Mouse (Mus musculus) MEL (cell line): ENCODE measurements around the gene Sh3glb1.

Experiments
- CHD2 ChIP-seq: IDR thresholded peaks from 2 replicates; pipeline ENCODE4 v1.6.1; 2011; ENCODE audit warnings: low read length, improper control_type of control experiment
- CTCF ChIP-seq, 3 experiments: IDR thresholded peaks in 2 of 3; conservative IDR thresholded peaks in 1 of 3; 2 replicates each; pipeline ENCODE4 v1.5.1; 2011 to 2012; ENCODE audit warnings: low read length in 3 of 3, low read depth in 2 of 3, mild to moderate bottlenecking in 2 of 3, improper control_type of control experiment in 1 of 3, inconsistent platforms in 1 of 3, mixed read lengths in 1 of 3, moderate library complexity in 1 of 3; ENCODE audit not compliant: control insufficient read depth in 1 of 3, insufficient read depth in 1 of 3, poor library complexity in 1 of 3, severe bottlenecking in 1 of 3
- EP300 ChIP-seq, 2 experiments: IDR thresholded peaks; 2 replicates each; pipeline ENCODE4 v1.6.1; 2011; ENCODE audit warnings: improper control_type of control experiment in 2 of 2, low read length in 2 of 2, low read depth in 1 of 2, mild to moderate bottlenecking in 1 of 2
- GATA1 ChIP-seq: IDR thresholded peaks from 2 replicates; pipeline ENCODE4 v1.6.1; 2011; ENCODE audit warnings: low read depth, low read length, improper control_type of control experiment
- MAFK ChIP-seq: IDR thresholded peaks from 2 replicates; pipeline ENCODE4 v1.6.1; 2011; ENCODE audit warnings: low read depth, mild to moderate bottlenecking, low read length, improper control_type of control experiment, borderline replicate concordance
- MAX ChIP-seq: IDR thresholded peaks from 2 replicates; pipeline ENCODE4 v1.6.1; 2011; ENCODE audit warnings: low read length, improper control_type of control experiment
- MXI1 ChIP-seq: IDR thresholded peaks from 2 replicates; pipeline ENCODE4 v1.6.1; 2011; ENCODE audit warnings: mild to moderate bottlenecking, low read depth, low read length, improper control_type of control experiment
- NELFE ChIP-seq: IDR thresholded peaks from 2 replicates; pipeline ENCODE4 v1.6.1; 2011; ENCODE audit warnings: low read depth, low read length, improper control_type of control experiment
- POLR2A ChIP-seq, 2 experiments: IDR thresholded peaks; 2 replicates each; pipeline ENCODE4 v1.6.1; 2011 to 2012; ENCODE audit warnings: low read length in 2 of 2, mild to moderate bottlenecking in 2 of 2, control low read depth in 1 of 2, improper control_type of control experiment in 1 of 2, low read depth in 1 of 2, moderate library complexity in 1 of 2; ENCODE audit not compliant: control insufficient read depth in 1 of 2, insufficient read depth in 1 of 2, poor library complexity in 1 of 2
- ZKSCAN1 ChIP-seq: IDR thresholded peaks from 2 replicates; pipeline ENCODE4 v1.6.1; 2012; ENCODE audit warnings: low read depth, mild to moderate bottlenecking, inconsistent platforms, low read length, improper control_type of control experiment, moderate library complexity

- TF ChIP-seq EP300 (IDR thresholded peaks at IDR 0.05; ENCODE audit: low read depth in 1 of 2, low read length in 2 of 2) (no peak), POLR2A (IDR thresholded peaks at IDR 0.05; ENCODE audit: control insufficient read depth in 1 of 2, insufficient read depth in 1 of 2, low read depth in 1 of 2, low read length in 2 of 2, poor library complexity in 1 of 2) (no peak), CTCF (IDR thresholded peaks at IDR 0.05 in 2 of 3, conservative IDR thresholded peaks at IDR 0.05 in 1 of 3; ENCODE audit: control insufficient read depth in 1 of 3, insufficient read depth in 1 of 3, low read depth in 2 of 3, low read length in 3 of 3, poor library complexity in 1 of 3, severe bottlenecking in 1 of 3) (peak in 2 of 3 experiments; percentile 51 to 76; a peak in 4 of 6 replicates), MAX (no peak), GATA1 (peak; percentile 58; the same call in 1 of the 2 replicates), CHD2 (no peak), ZKSCAN1 (no peak), NELFE (no peak), MAFK (no peak), MXI1 (no peak)
These were observed 28.1 kb downstream of the Sh3glb1 start for GRCm38 (mm10) chr3:144692052-144692451.
